ENCODE assay signal across 15 mouse cellular contexts in genomic region chr12:3385271-3385670, GRCm38 (mm10). TPM values are rescaled to one million over a fixed set of nuclear protein-coding genes. Genes with fewer than 3 reads are reported as not detected.
DNase-seq lines count a peak whose midpoint lies in the region; ATAC-seq and TF ChIP-seq lines count a peak whose summit lies in the region.
"Had no signal": no experiment of that assay in that cellular context is flagged by ENCODE, and none has a peak within 500 bp of the region (broad histone marks: within the 10 kb centered on the region; RNA-seq: fewer than 3 reads in every experiment).

No protein-coding gene starts in this region.

- H3K9ac ChIP-seq in hindbrain, embryonic 16.5 days (ENCODE audit: low read depth, low read length): no peak overlapping the region
- no peak overlapping the region for H3K9ac ChIP-seq in hindbrain, embryonic 13.5 days
- no peak overlapping the region for H3K9ac ChIP-seq in midbrain, embryonic 15.5 days
- no peak overlapping the region for H3K9ac ChIP-seq in midbrain, embryonic 16.5 days (ENCODE audit: low read depth, low read length)
- H3K9ac ChIP-seq: embryonic facial prominence, embryonic 15.5 days had no signal

- no peaks in the 10 kb centered on the region for H3K27me3 ChIP-seq in hindbrain, embryonic 16.5 days (replicated peaks; ENCODE audit: control insufficient read depth, insufficient read depth, low read length)
- H3K27me3 ChIP-seq in hindbrain, embryonic 13.5 days: no peaks in the 10 kb centered on the region
- no peaks in the 10 kb centered on the region for H3K27me3 ChIP-seq in midbrain, embryonic 15.5 days (replicated peaks)
- no peaks in the 10 kb centered on the region for H3K27me3 ChIP-seq in midbrain, embryonic 16.5 days (ENCODE audit: control insufficient read depth, insufficient read depth, low read depth, low read length)
- H3K27me3 ChIP-seq: embryonic facial prominence, embryonic 15.5 days had no signal

- peak overlapping the region; percentile 4 for H3K27ac ChIP-seq in hindbrain, embryonic 16.5 days (ENCODE audit: low read depth, low read length)
- H3K27ac ChIP-seq in hindbrain, embryonic 13.5 days: no peak overlapping the region
- peak overlapping the region; percentile 26; the same call in 1 of the 2 replicates for H3K27ac ChIP-seq in midbrain, embryonic 15.5 days
- no peak overlapping the region for H3K27ac ChIP-seq in midbrain, embryonic 16.5 days (ENCODE audit: low read length)
- peak overlapping the region; percentile 28 for H3K27ac ChIP-seq in olfactory bulb, adult 2 months (ENCODE audit: insufficient read depth, low read depth, low read length)
- H3K27ac ChIP-seq: embryonic facial prominence, embryonic 15.5 days; heart, adult 2 months; stomach, postnatal 0 days had no signal

- ATAC-seq in hindbrain, embryonic 16.5 days: no peak; the same call in 1 of the 2 replicates
- ATAC-seq in hindbrain, embryonic 13.5 days (ENCODE audit: low FRiP score): no peak
- no peak for ATAC-seq in midbrain, embryonic 15.5 days (replicated peaks)
- ATAC-seq in midbrain, embryonic 16.5 days: no peak
- ATAC-seq: intestine, embryonic 16.5 days had no signal

- TF ChIP-seq POLR2A in olfactory bulb, adult 2 months (IDR thresholded peaks at IDR 0.05; ENCODE audit: insufficient read depth, low read depth, low read length): no peak

- peaks cover 27% of the 10 kb centered on the region for H3K36me3 ChIP-seq in hindbrain, embryonic 16.5 days (ENCODE audit: control insufficient read depth, insufficient read depth, low read length)
- peaks cover 89% of the 10 kb centered on the region for H3K36me3 ChIP-seq in hindbrain, embryonic 13.5 days
- peaks cover 55% of the 10 kb centered on the region for H3K36me3 ChIP-seq in midbrain, embryonic 15.5 days (replicated peaks)
- H3K36me3 ChIP-seq in midbrain, embryonic 16.5 days (ENCODE audit: control insufficient read depth, insufficient read depth, low read length): peaks cover 35% of the 10 kb centered on the region

- TF ChIP-seq CTCF in olfactory bulb, adult 2 months (IDR thresholded peaks at IDR 0.05; ENCODE audit: insufficient read depth, low read depth, low read length): no peak

- DNase-seq in cerebellum, postnatal 10 days: peak; percentile 37 to 45
- no peak for DNase-seq in cerebellum, adult 8-10 months
- DNase-seq: cerebellum, adult 11 months; gastrocnemius, postnatal 14 days; heart, adult 2 months; heart, postnatal 36 days; lung, postnatal 10 days had no signal

- peaks cover 10% of the 10 kb centered on the region for H3K4me1 ChIP-seq in hindbrain, embryonic 16.5 days (ENCODE audit: control insufficient read depth, insufficient read depth, low read depth, low read length)
- H3K4me1 ChIP-seq in hindbrain, embryonic 13.5 days (replicated peaks): peaks cover 21% of the 10 kb centered on the region
- peaks cover 13% of the 10 kb centered on the region for H3K4me1 ChIP-seq in midbrain, embryonic 15.5 days
- peaks cover 12% of the 10 kb centered on the region for H3K4me1 ChIP-seq in midbrain, embryonic 16.5 days (ENCODE audit: control insufficient read depth, insufficient read depth, low read length)
- H3K4me1 ChIP-seq in olfactory bulb, adult 2 months (ENCODE audit: control insufficient read depth, insufficient read depth, low read length): peaks cover 23% of the 10 kb centered on the region
- H3K4me1 ChIP-seq: embryonic facial prominence, embryonic 15.5 days had no signal

- no peak overlapping the region for H3K4me3 ChIP-seq in hindbrain, embryonic 16.5 days (ENCODE audit: low read length)
- no peak overlapping the region for H3K4me3 ChIP-seq in hindbrain, embryonic 13.5 days
- H3K4me3 ChIP-seq in midbrain, embryonic 15.5 days: no peak overlapping the region
- H3K4me3 ChIP-seq in midbrain, embryonic 16.5 days (ENCODE audit: low read depth, low read length): no peak overlapping the region
- no peak overlapping the region for H3K4me3 ChIP-seq in olfactory bulb, adult 2 months (ENCODE audit: insufficient read depth, low read depth, low read length)
- H3K4me3 ChIP-seq: embryonic facial prominence, embryonic 15.5 days; heart, adult 2 months had no signal

- 61% methylated on average over 6 of the region's 6 CpGs for WGBS in hindbrain, embryonic 16.5 days
- 82% methylated on average over 6 of the region's 6 CpGs for WGBS in hindbrain, embryonic 13.5 days
- WGBS in midbrain, embryonic 15.5 days: 81% methylated on average over 6 of the region's 6 CpGs
- 74% methylated on average over 6 of the region's 6 CpGs for WGBS in midbrain, embryonic 16.5 days
- 38% methylated on average over 6 of the region's 6 CpGs for WGBS in olfactory bulb, adult 2 months

- no peaks in the 10 kb centered on the region for H3K9me3 ChIP-seq in hindbrain, embryonic 16.5 days (ENCODE audit: control insufficient read depth, low read length)
- no peaks in the 10 kb centered on the region for H3K9me3 ChIP-seq in hindbrain, embryonic 13.5 days
- no peaks in the 10 kb centered on the region for H3K9me3 ChIP-seq in midbrain, embryonic 15.5 days
- no peaks in the 10 kb centered on the region for H3K9me3 ChIP-seq in midbrain, embryonic 16.5 days (replicated peaks; ENCODE audit: control insufficient read depth, low read length, poor library complexity, severe bottlenecking)
- H3K9me3 ChIP-seq: embryonic facial prominence, embryonic 15.5 days had no signal

- H3K4me2 ChIP-seq in hindbrain, embryonic 16.5 days (ENCODE audit: low read length): no peak overlapping the region
- H3K4me2 ChIP-seq in hindbrain, embryonic 13.5 days: no peak overlapping the region
- H3K4me2 ChIP-seq in midbrain, embryonic 15.5 days: no peak overlapping the region
- no peak overlapping the region for H3K4me2 ChIP-seq in midbrain, embryonic 16.5 days (ENCODE audit: low read length)
- H3K4me2 ChIP-seq: embryonic facial prominence, embryonic 15.5 days had no signal

RNA-seq across cellular contexts. Expression of gene Kif3c, which starts 20.3 kb away (rescaled TPM):
- polyA plus RNA-seq in hindbrain, embryonic 16.5 days (2015; fragmentation: Nextera tagmentation; extraction: Ambion mirVana): 75.9 and 91.8 TPM in 2 replicates
- polyA plus RNA-seq in hindbrain, embryonic 13.5 days (2015; fragmentation: Nextera tagmentation; extraction: Ambion mirVana): 77.8 and 80.7 TPM in 2 replicates
- 94.9 and 95.6 TPM in 2 replicates for polyA plus RNA-seq in midbrain, embryonic 15.5 days (2015; fragmentation: Nextera tagmentation; extraction: Ambion mirVana)
- polyA plus RNA-seq in midbrain, embryonic 16.5 days (2015; fragmentation: Nextera tagmentation; extraction: Ambion mirVana): 94.5 and 96.7 TPM in 2 replicates
- polyA plus RNA-seq in olfactory bulb, adult 2 months (2012; ENCODE audit: insufficient read depth, insufficient read length, low replicate concordance, missing spikeins): 67.4 TPM in 1 of 2 replicates, not detected in the other

RNA-seq across cellular contexts. Expression of gene Asxl2, which starts 41.4 kb away (rescaled TPM):
- 10.1 and 11.2 TPM in 2 replicates for polyA plus RNA-seq in hindbrain, embryonic 16.5 days (2015; fragmentation: Nextera tagmentation; extraction: Ambion mirVana)
- polyA plus RNA-seq in hindbrain, embryonic 13.5 days (2015; fragmentation: Nextera tagmentation; extraction: Ambion mirVana): 12.8 and 14.5 TPM in 2 replicates
- polyA plus RNA-seq in midbrain, embryonic 15.5 days (2015; fragmentation: Nextera tagmentation; extraction: Ambion mirVana): 13.9 and 16.8 TPM in 2 replicates
- 10.9 and 13.0 TPM in 2 replicates for polyA plus RNA-seq in midbrain, embryonic 16.5 days (2015; fragmentation: Nextera tagmentation; extraction: Ambion mirVana)
- polyA plus RNA-seq in olfactory bulb, adult 2 months (2012; ENCODE audit: insufficient read depth, insufficient read length, low replicate concordance, missing spikeins): not detected in 2 replicates

Comparison
In these comparisons a context has a peak if more than half of its experiments do, and no peak if none do; other contexts are left out.
1. H3K27ac ChIP-seq: peak in hindbrain, embryonic 16.5 days (single experiment), midbrain, embryonic 15.5 days (single experiment) and olfactory bulb, adult 2 months (single experiment); none in hindbrain, embryonic 13.5 days (single experiment) and midbrain, embryonic 16.5 days (single experiment).